ENCODE assay signal across 21 mouse cellular contexts in the genomic region with DNA sequence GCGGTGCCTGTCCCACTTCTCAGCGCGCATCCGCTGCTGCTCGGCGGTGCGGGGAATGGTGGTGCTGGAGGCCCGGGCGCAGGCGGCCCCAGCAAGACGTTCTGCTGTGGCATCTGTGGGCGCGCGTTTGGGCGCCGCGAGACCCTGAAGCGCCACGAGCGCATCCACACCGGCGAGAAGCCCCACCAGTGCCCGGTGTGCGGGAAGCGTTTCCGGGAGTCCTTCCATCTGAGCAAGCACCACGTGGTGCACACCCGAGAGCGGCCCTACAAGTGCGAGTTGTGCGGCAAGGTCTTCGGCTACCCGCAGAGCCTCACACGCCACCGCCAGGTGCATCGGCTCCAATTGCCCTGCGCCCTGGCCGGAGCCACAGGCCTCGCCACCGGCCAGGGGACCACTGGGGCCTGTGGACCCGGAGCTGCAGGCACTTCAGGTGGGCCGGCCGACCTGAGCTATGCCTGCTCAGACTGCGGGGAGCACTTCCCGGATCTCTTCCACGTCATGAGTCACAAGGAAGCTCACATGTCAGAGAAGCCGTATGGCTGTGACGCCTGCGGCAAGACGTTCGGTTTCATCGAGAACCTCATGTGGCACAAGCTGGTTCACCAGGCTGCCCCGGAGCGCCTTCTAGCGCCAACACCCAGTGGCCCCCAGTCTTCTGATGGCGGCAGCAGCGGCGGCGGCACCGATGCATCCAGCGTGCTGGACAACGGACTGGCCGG. TPM values are rescaled to one million over a fixed set of nuclear protein-coding genes. Genes with fewer than 3 reads are reported as not detected.
DNase-seq lines count a peak whose midpoint lies in the region; ATAC-seq and TF ChIP-seq lines count a peak whose summit lies in the region.
"Had no signal": no experiment of that assay in that cellular context is flagged by ENCODE, and none has a peak within 500 bp of the region (broad histone marks: within the 10 kb centered on the region; RNA-seq: fewer than 3 reads in every experiment).

No protein-coding gene starts in this region.

- ATAC-seq in hindbrain, postnatal 0 days = no peak
- no peak for ATAC-seq in embryonic facial prominence, embryonic 13.5 days (ENCODE audit: insufficient number of reproducible peaks, insufficient read depth, low FRiP score, low TSS enrichment, low read depth)

- H3K4me2 ChIP-seq in hindbrain, postnatal 0 days (ENCODE audit: low read depth, low read length) = no peak overlapping the region
- no peak overlapping the region for H3K4me2 ChIP-seq in embryonic facial prominence, embryonic 13.5 days

- no peak for DNase-seq in hindbrain, embryonic 10.5 days (ENCODE audit: low spot score)
- DNase-seq in hindbrain, postnatal 0 days (ENCODE audit: low spot score) = no peak
- DNase-seq in testis, postnatal 10 days (ENCODE audit: low spot score) = no peak
- no peak for DNase-seq in left cerebral cortex, postnatal 25 days (ENCODE audit: low spot score in 2 of 2)
- DNase-seq in cerebellum, adult 11 months = no peak
- DNase-seq: adrenal gland, postnatal 14 days; cerebellum, postnatal 25 days; gastrocnemius, postnatal 10 days; right cerebral cortex, postnatal 14 days; thymus, adult 2 months had no signal

- H3K4me3 ChIP-seq in hindbrain, embryonic 10.5 days = peak overlapping the region; percentile 11; the same call in 1 of the 2 replicates
- no peak overlapping the region for H3K4me3 ChIP-seq in hindbrain, postnatal 0 days (ENCODE audit: low read length)
- H3K4me3 ChIP-seq in testis, adult 2 months (ENCODE audit: control insufficient read depth, low read depth, low read length) = peak overlapping the region; percentile 35
- peak overlapping the region; percentile 16; the same call in 1 of the 2 replicates for H3K4me3 ChIP-seq in embryonic facial prominence, embryonic 13.5 days

- TF ChIP-seq CTCF in hindbrain, postnatal 0 days (IDR thresholded peaks at IDR 0.05; ENCODE audit: low read depth) = no peak
- no peak for TF ChIP-seq CTCF in testis, adult 2 months (IDR thresholded peaks at IDR 0.05; ENCODE audit: control insufficient read depth, insufficient read depth, insufficient replicate concordance, low read depth, low read length)

- H3K9me3 ChIP-seq in hindbrain, embryonic 10.5 days = peaks cover 49% of the 10 kb centered on the region
- H3K9me3 ChIP-seq in hindbrain, postnatal 0 days (ENCODE audit: low read length) = 0 out of 2 replicates have a peak, but pooled peaks cover 5% of the 10 kb centered on the region
- peaks cover 46% of the 10 kb centered on the region for H3K9me3 ChIP-seq in embryonic facial prominence, embryonic 13.5 days

- H3K4me1 ChIP-seq in hindbrain, embryonic 10.5 days (replicated peaks) = no peaks in the 10 kb centered on the region
- H3K4me1 ChIP-seq in hindbrain, postnatal 0 days (ENCODE audit: insufficient read depth, low read length) = no peaks in the 10 kb centered on the region
- peaks cover 17% of the 10 kb centered on the region for H3K4me1 ChIP-seq in testis, adult 2 months (ENCODE audit: control insufficient read depth, insufficient read depth, low read length)
- H3K4me1 ChIP-seq in embryonic facial prominence, embryonic 13.5 days = no peaks in the 10 kb centered on the region

- 81% methylated on average over 63 of the region's 63 CpGs for WGBS in hindbrain, embryonic 10.5 days
- WGBS in hindbrain, postnatal 0 days = 86% methylated on average over 63 of the region's 63 CpGs
- WGBS in embryonic facial prominence, embryonic 13.5 days = 89% methylated on average over 63 of the region's 63 CpGs

- peaks cover 99% of the 10 kb centered on the region for H3K36me3 ChIP-seq in hindbrain, embryonic 10.5 days
- H3K36me3 ChIP-seq in hindbrain, postnatal 0 days (ENCODE audit: insufficient read depth, low read length) = peaks cover 43% of the 10 kb centered on the region
- no peaks in the 10 kb centered on the region for H3K36me3 ChIP-seq in testis, adult 2 months (ENCODE audit: control insufficient read depth, insufficient read depth, low read length)
- H3K36me3 ChIP-seq in embryonic facial prominence, embryonic 13.5 days = peaks cover 98% of the 10 kb centered on the region

- H3K9ac ChIP-seq in hindbrain, postnatal 0 days (replicated peaks; ENCODE audit: low read length) = no peak overlapping the region
- H3K9ac ChIP-seq in embryonic facial prominence, embryonic 13.5 days = no peak overlapping the region

- intact Hi-C loops in left cerebral cortex, postnatal 25 days (cut with DNase I) = no loop called here

- H3K27ac ChIP-seq in hindbrain, embryonic 10.5 days = no peak overlapping the region
- H3K27ac ChIP-seq in hindbrain, postnatal 0 days = no peak overlapping the region
- no peak overlapping the region for H3K27ac ChIP-seq in testis, adult 2 months (ENCODE audit: control insufficient read depth, insufficient read depth, low read depth, low read length)
- no peak overlapping the region for H3K27ac ChIP-seq in embryonic facial prominence, embryonic 13.5 days
- H3K27ac ChIP-seq: kidney, postnatal 0 days had no signal

- peaks cover 16% of the 10 kb centered on the region; the same call in 1 of the 2 replicates for H3K27me3 ChIP-seq in hindbrain, embryonic 10.5 days (ENCODE audit: insufficient read depth, poor library complexity, severe bottlenecking)
- no peaks in the 10 kb centered on the region for H3K27me3 ChIP-seq in hindbrain, postnatal 0 days (ENCODE audit: insufficient read depth, low read length)
- no peaks in the 10 kb centered on the region for H3K27me3 ChIP-seq in testis, adult 2 months (ENCODE audit: control insufficient read depth, insufficient read depth, low read length)
- H3K27me3 ChIP-seq in embryonic facial prominence, embryonic 13.5 days = no peaks in the 10 kb centered on the region
- H3K27me3 ChIP-seq: CH12.LX had no signal

- no peak; the same call in 1 of the 2 replicates for TF ChIP-seq POLR2A in testis, adult 2 months (IDR thresholded peaks at IDR 0.05; ENCODE audit: control insufficient read depth, low read depth, low read length)

RNA-seq across cellular contexts. Expression of gene 4632433K11Rik, which starts 3.2 kb away (rescaled TPM):
- 0.34 TPM in 1 of 2 replicates, not detected in the other for polyA plus RNA-seq in hindbrain, embryonic 10.5 days (2016; fragmentation: Nextera tagmentation; extraction: Ambion mirVana)
- total RNA-seq in hindbrain, postnatal 0 days (2014; rRNA removed) = not detected in 2 replicates
- not detected in 2 replicates for polyA plus RNA-seq in hindbrain, postnatal 0 days (2015; fragmentation: Nextera tagmentation; extraction: Ambion mirVana)
- not detected in 2 replicates for polyA plus RNA-seq in testis, adult 2 months (2012; rRNA removed)
- polyA plus RNA-seq in embryonic facial prominence, embryonic 13.5 days (2015; fragmentation: Nextera tagmentation; extraction: Ambion mirVana) = not detected in 2 replicates
- total RNA-seq in left cerebral cortex, postnatal 25 days (2021) = 1 to 10 TPM in 1 of 2 experiments, under 1 TPM in 1; 0.85 to 1.2 TPM
- total RNA-seq: adrenal gland, postnatal 14 days; CH12.LX; left cerebral cortex, postnatal 10 days; megakaryocyte progenitor cell, adult 5-6 weeks had no signal
- polyA plus RNA-seq: embryonic facial prominence, embryonic 11.5 days; forebrain, embryonic 16.5 days; heart, postnatal 0 days; kidney, postnatal 0 days; liver, embryonic 16.5 days; thymus, adult 2 months had no signal

RNA-seq across cellular contexts. Expression of gene Zfp784, which starts 7.5 kb away (rescaled TPM):
- 3.3 and 3.9 TPM in 2 replicates for polyA plus RNA-seq in hindbrain, embryonic 10.5 days (2016; fragmentation: Nextera tagmentation; extraction: Ambion mirVana)
- total RNA-seq in hindbrain, postnatal 0 days (2014; rRNA removed) = 6.0 and 6.8 TPM in 2 replicates
- polyA plus RNA-seq in hindbrain, postnatal 0 days (2015; fragmentation: Nextera tagmentation; extraction: Ambion mirVana) = 4.5 and 5.6 TPM in 2 replicates
- 4.3 and 5.2 TPM in 2 replicates for polyA plus RNA-seq in testis, adult 2 months (2012; rRNA removed)
- polyA plus RNA-seq in embryonic facial prominence, embryonic 13.5 days (2015; fragmentation: Nextera tagmentation; extraction: Ambion mirVana) = 5.6 and 5.9 TPM in 2 replicates
- 1 to 10 TPM; 5.4 to 6.5 TPM for total RNA-seq in left cerebral cortex, postnatal 25 days (2021)

RNA-seq across cellular contexts. Expression of gene Ccdc106, which starts 10.4 kb away (rescaled TPM):
- 5.4 and 7.9 TPM in 2 replicates for polyA plus RNA-seq in hindbrain, embryonic 10.5 days (2016; fragmentation: Nextera tagmentation; extraction: Ambion mirVana)
- total RNA-seq in hindbrain, postnatal 0 days (2014; rRNA removed) = 39.6 and 76.5 TPM in 2 replicates
- 61.6 and 62.1 TPM in 2 replicates for polyA plus RNA-seq in hindbrain, postnatal 0 days (2015; fragmentation: Nextera tagmentation; extraction: Ambion mirVana)
- 7.9 and 9.2 TPM in 2 replicates for polyA plus RNA-seq in testis, adult 2 months (2012; rRNA removed)
- 46.1 and 55.4 TPM in 2 replicates for polyA plus RNA-seq in embryonic facial prominence, embryonic 13.5 days (2015; fragmentation: Nextera tagmentation; extraction: Ambion mirVana)
- 10 to 100 TPM; 52.0 to 65.0 TPM for total RNA-seq in left cerebral cortex, postnatal 25 days (2021)

RNA-seq across cellular contexts. Expression of gene Zfp865, which starts 10.5 kb away (rescaled TPM):
- 6.5 and 9.0 TPM in 2 replicates for polyA plus RNA-seq in hindbrain, embryonic 10.5 days (2016; fragmentation: Nextera tagmentation; extraction: Ambion mirVana)
- total RNA-seq in hindbrain, postnatal 0 days (2014; rRNA removed) = 41.5 and 43.2 TPM in 2 replicates
- 5.4 TPM in 2 replicates for polyA plus RNA-seq in hindbrain, postnatal 0 days (2015; fragmentation: Nextera tagmentation; extraction: Ambion mirVana)
- 18.3 and 18.7 TPM in 2 replicates for polyA plus RNA-seq in testis, adult 2 months (2012; rRNA removed)
- 7.7 and 7.9 TPM in 2 replicates for polyA plus RNA-seq in embryonic facial prominence, embryonic 13.5 days (2015; fragmentation: Nextera tagmentation; extraction: Ambion mirVana)
- 10 to 100 TPM; 32.9 to 34.5 TPM for total RNA-seq in left cerebral cortex, postnatal 25 days (2021)

RNA-seq across cellular contexts. Expression of gene Gm44973, which starts 15.4 kb away (rescaled TPM):
- 0.46 TPM in 1 of 2 replicates, not detected in the other for polyA plus RNA-seq in hindbrain, embryonic 10.5 days (2016; fragmentation: Nextera tagmentation; extraction: Ambion mirVana)
- total RNA-seq in hindbrain, postnatal 0 days (2014; rRNA removed) = not detected in 2 replicates
- 2.3 and 3.0 TPM in 2 replicates for polyA plus RNA-seq in hindbrain, postnatal 0 days (2015; fragmentation: Nextera tagmentation; extraction: Ambion mirVana)
- polyA plus RNA-seq in testis, adult 2 months (2012; rRNA removed) = not detected in 2 replicates
- 1.2 TPM in 1 of 2 replicates, not detected in the other for polyA plus RNA-seq in embryonic facial prominence, embryonic 13.5 days (2015; fragmentation: Nextera tagmentation; extraction: Ambion mirVana)
- total RNA-seq in left cerebral cortex, postnatal 25 days (2021) = not detected
- total RNA-seq: adrenal gland, postnatal 14 days; gastrocnemius, postnatal 10 days; layer of hippocampus, adult 8-10 months; left cerebral cortex, postnatal 10 days had no signal
- polyA plus RNA-seq: embryonic facial prominence, embryonic 11.5 days; forebrain, embryonic 16.5 days; thymus, adult 2 months had no signal
